21 mouse cellular contexts compared by ENCODE assay signal in the genomic region with DNA sequence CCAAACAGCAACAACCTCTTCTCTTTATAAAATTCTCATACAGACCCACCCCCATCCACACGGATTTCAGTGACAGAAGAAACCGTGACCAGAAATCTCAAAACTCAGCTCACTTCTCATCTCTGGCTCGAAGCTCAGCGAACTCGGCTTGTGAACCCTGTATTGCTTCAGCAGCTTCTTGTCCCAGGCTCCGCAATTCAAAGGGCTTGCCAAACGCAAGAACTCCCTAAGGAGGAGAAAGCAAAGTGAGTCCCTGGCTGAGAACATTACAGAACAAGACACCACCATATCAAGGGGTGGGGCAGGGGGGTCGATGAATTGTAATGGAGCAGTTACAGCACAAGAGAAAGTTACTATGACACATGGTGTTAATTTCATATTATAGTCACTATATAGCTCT.
"Had no signal": no experiment of that assay in that cellular context is flagged by ENCODE, and none has a peak within 500 bp of the region (broad histone marks: within the 10 kb centered on the region; RNA-seq: fewer than 3 reads in every experiment).

No protein-coding gene starts in this region.

- DNase-seq: gastrocnemius, postnatal 14 days; gastrocnemius, postnatal 36 days; heart, postnatal 36 days; kidney, adult 11 months; kidney, adult 2 months; kidney, adult 9 months; kidney, postnatal 14 days; kidney, postnatal 36 days; layer of hippocampus, adult 9-11 months; layer of hippocampus, postnatal 36 days had no signal

- H3K4me1 ChIP-seq: heart, embryonic 13.5 days; hindbrain, embryonic 13.5 days; hindbrain, embryonic 15.5 days; kidney, embryonic 15.5 days; limb, embryonic 13.5 days; limb, embryonic 15.5 days; liver, embryonic 12.5 days had no signal

- H3K9me3 ChIP-seq: heart, embryonic 13.5 days; heart, embryonic 15.5 days; hindbrain, embryonic 13.5 days; hindbrain, embryonic 15.5 days; kidney, embryonic 15.5 days; limb, embryonic 13.5 days; limb, embryonic 15.5 days; liver, embryonic 12.5 days had no signal

- H3K27me3 ChIP-seq: heart, embryonic 13.5 days; heart, embryonic 15.5 days; hindbrain, embryonic 13.5 days; hindbrain, embryonic 15.5 days; kidney, embryonic 15.5 days; limb, embryonic 13.5 days; limb, embryonic 15.5 days; liver, embryonic 12.5 days had no signal

- H3K4me3 ChIP-seq: heart, embryonic 13.5 days; heart, embryonic 15.5 days; hindbrain, embryonic 13.5 days; hindbrain, embryonic 15.5 days; kidney, embryonic 15.5 days; limb, embryonic 13.5 days; limb, embryonic 15.5 days; liver, embryonic 12.5 days had no signal

- H3K27ac ChIP-seq: heart, embryonic 13.5 days; heart, embryonic 15.5 days; hindbrain, embryonic 13.5 days; hindbrain, embryonic 15.5 days; hindbrain, postnatal 0 days; kidney, embryonic 15.5 days; kidney, postnatal 0 days; limb, embryonic 13.5 days; limb, embryonic 15.5 days; liver, embryonic 12.5 days; liver, embryonic 14.5 days had no signal
